Mouse (Mus musculus): ENCODE measurements at regions not wholly inside any gene's neighbourhood (a gene's known extent, or its start where the extent isn't known, plus 50 kb on each side); places are given as distances from the start of the nearest gene placed in this dataset.

DNA sequence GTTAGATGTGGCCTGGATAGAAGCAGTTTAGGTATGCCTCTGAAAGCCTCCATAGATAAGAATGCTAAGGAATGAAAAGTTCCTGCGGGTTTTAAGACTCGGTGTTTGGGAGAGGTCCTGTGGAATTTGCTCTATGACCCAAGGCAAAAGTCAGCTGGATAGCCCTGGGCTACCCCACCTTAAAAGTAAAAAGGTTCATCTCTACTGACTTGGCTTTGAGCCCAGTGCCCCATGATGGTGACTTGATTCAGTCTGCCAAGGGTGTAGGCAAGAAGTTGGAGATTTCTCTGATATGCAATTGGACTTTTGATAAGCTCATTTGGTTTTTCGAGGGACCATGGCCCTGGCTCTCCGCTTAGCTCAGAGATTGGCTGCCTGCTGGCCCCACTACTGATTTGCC is 78.8 kb upstream of the Herc3 start:
- DNase-seq (ENCODE audit: low spot score): no peak
- Histone ChIP-seq H3K4me3 (no peak overlapping the region), H3K4me1 (replicated peaks) (no peaks in the 10 kb centered on the region), H3K27ac (no peak overlapping the region), H3K27me3 (ENCODE audit: insufficient read depth, poor library complexity, severe bottlenecking) (no peaks in the 10 kb centered on the region), H3K36me3 (no peaks in the 10 kb centered on the region), H3K9me3 (no peaks in the 10 kb centered on the region)
- 95% methylated on average over 4 of the region's 4 CpGs for WGBS

GRCm38 (mm10) chr6:58756309-58757015 is 74.8 kb upstream of the Herc3 start:
- Histone ChIP-seq H3K27me3 (ENCODE audit: insufficient read depth, poor library complexity, severe bottlenecking) (no peaks in the 10 kb centered on the region), H3K27ac (no peak overlapping the region), H3K36me3 (no peaks in the 10 kb centered on the region), H3K4me1 (replicated peaks) (no peaks in the 10 kb centered on the region), H3K9me3 (no peaks in the 10 kb centered on the region), H3K4me3 (no peak overlapping the region)
- WGBS: 72% methylated on average over 2 of the region's 2 CpGs
- DNase-seq (ENCODE audit: low spot score): no peak

GRCm38 (mm10) chr6:58757339-58757738 is 73.9 kb upstream of the Herc3 start:
- no peaks in the 10 kb centered on the region for H3K4me1 ChIP-seq (replicated peaks)
- no peaks in the 10 kb centered on the region for H3K9me3 ChIP-seq
- H3K27ac ChIP-seq: no peak overlapping the region
- DNase-seq (ENCODE audit: low spot score): no peak
- no peak overlapping the region for H3K4me3 ChIP-seq
- no peaks in the 10 kb centered on the region for H3K36me3 ChIP-seq
- WGBS: 90% methylated on average over 4 of the region's 4 CpGs
- H3K27me3 ChIP-seq (ENCODE audit: insufficient read depth, poor library complexity, severe bottlenecking): no peaks in the 10 kb centered on the region

GRCm38 (mm10) chr6:58770654-58771218 is 60.5 kb upstream of the Herc3 start:
- Histone ChIP-seq H3K36me3 (no peaks in the 10 kb centered on the region), H3K4me1 (replicated peaks) (no peaks in the 10 kb centered on the region), H3K9me3 (no peaks in the 10 kb centered on the region), H3K4me3 (no peak overlapping the region), H3K27ac (no peak overlapping the region), H3K27me3 (ENCODE audit: insufficient read depth, poor library complexity, severe bottlenecking) (no peaks in the 10 kb centered on the region)
- WGBS: 23% methylated on average over 8 of the region's 8 CpGs
- peak; percentile 76 for DNase-seq (ENCODE audit: low spot score)

- 1% methylated on average over 1 of the region's 1 CpGs for WGBS
These were observed 59.3 kb upstream of the Herc3 start for GRCm38 (mm10) chr6:58772014-58772413.

More at GRCm38 (mm10) chr6:58772014-58772413, 59.3 kb upstream of the Herc3 start:
- peak; percentile 10 for DNase-seq (ENCODE audit: low spot score)
- no peak overlapping the region for H3K27ac ChIP-seq
- H3K9me3 ChIP-seq: no peaks in the 10 kb centered on the region
- no peak overlapping the region for H3K4me3 ChIP-seq
- H3K27me3 ChIP-seq (ENCODE audit: insufficient read depth, poor library complexity, severe bottlenecking): no peaks in the 10 kb centered on the region
- no peaks in the 10 kb centered on the region for H3K4me1 ChIP-seq (replicated peaks)
- H3K36me3 ChIP-seq: no peaks in the 10 kb centered on the region
